Mouse (Mus musculus): ENCODE measurements around the gene Lhfp. TPM values are rescaled to one million over a fixed set of nuclear protein-coding genes. Genes with fewer than 3 reads are reported as not detected.

The Lhfp gene
- total RNA-seq, 2 experiments from 2014 or later, result not detected

DNA sequence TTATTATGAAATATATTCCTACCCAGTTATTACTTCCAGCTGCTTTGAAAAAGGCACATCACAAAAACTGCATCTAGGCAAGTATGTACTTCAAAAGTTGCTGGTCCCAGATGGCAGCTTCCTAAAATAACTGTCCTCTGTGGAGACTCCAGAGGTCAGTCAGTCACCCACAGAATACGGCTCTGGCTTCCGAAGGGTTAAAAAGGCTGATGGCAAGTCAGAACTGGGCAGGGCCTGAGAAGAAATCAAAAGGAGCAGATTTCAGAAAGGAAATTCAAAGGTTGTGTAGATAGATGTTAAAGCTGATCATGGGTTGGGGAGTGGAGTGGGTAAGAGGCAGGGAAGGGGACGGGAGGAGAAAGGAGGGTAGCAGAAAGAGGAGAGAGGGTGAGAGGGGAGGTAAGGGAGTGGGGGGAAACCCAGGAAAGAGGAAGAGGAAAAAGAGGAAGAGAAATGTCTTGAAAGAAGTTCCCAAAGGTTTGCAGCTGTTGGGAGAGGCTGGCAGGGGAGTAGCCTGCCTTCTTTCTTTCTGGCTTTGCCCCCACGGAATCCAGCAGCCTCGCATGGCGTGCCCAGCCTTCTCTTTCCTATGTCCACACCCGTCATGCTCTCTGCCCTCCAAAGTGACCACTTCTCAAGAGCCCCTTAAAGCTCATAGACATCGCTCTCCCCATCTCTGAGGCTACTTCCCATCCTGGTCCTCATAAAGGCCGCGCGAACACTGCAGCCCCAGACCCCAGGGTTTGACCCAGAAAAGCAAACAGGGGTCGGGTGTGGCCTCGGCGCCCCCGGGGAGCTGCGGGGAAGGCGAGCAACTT, 526 bp upstream of the Lhfp start:
- peak; percentile 61 for ATAC-seq (replicated peaks; ENCODE audit: poor library complexity, severe bottlenecking)

- ATAC-seq (replicated peaks; ENCODE audit: poor library complexity, severe bottlenecking), result no peak
These were observed 876 bp downstream of the Lhfp start for GRCm38 (mm10) chr3:53042240-53042567.

DNA sequence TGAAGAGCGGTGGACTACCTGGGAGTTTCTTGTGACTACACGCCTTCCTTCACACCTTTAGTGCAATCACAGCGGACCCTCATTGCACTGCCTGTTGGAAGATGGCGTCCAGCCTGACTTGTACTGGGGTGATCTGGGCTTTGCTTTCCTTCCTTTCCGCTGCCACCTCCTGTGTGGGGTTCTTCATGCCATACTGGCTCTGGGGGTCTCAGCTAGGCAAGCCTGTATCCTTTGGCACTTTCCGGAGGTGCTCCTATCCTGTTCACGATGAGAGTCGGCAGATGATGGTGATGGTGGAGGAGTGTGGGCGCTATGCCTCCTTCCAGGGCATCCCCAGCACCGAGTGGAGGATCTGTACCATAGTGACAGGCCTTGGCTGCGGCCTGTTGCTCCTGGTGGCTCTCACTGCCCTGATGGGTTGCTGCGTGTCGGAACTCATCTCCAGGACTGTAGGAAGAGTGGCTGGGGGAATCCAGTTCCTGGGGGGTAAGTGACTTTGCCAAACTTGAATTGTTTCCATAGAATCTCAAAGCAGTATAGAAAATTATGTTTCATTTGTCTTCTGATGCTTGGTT, 2.0 kb downstream of the Lhfp start:
- ATAC-seq (replicated peaks; ENCODE audit: poor library complexity, severe bottlenecking), result no peak

- no peak for ATAC-seq (replicated peaks; ENCODE audit: poor library complexity, severe bottlenecking)
These were observed 2.9 kb downstream of the Lhfp start for GRCm38 (mm10) chr3:53044238-53044637.

GRCm38 (mm10) chr3:53044682-53045299, 3.5 kb downstream of the Lhfp start:
- no peak for ATAC-seq (replicated peaks; ENCODE audit: poor library complexity, severe bottlenecking)

DNA sequence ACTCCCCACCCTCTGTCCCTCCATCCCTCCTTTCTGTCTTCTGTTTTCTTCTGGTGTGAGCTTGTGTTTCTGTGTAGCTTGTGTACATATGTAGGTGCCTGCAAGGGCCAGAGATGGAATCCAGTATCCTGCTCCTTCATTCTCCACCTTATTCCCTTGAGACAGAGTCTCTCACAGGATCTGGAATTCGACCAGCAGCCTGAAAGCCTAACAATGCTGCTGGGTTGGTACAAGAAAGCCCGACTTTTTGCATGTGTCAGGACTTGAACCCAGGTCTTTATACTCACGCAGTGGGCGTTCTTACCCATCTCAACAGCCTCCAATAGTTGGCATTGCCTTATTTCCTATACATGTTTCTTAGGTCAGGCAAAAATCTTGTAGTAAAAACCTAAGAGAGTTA, 4.4 kb downstream of the Lhfp start:
- no peak for ATAC-seq (replicated peaks; ENCODE audit: poor library complexity, severe bottlenecking)

DNA sequence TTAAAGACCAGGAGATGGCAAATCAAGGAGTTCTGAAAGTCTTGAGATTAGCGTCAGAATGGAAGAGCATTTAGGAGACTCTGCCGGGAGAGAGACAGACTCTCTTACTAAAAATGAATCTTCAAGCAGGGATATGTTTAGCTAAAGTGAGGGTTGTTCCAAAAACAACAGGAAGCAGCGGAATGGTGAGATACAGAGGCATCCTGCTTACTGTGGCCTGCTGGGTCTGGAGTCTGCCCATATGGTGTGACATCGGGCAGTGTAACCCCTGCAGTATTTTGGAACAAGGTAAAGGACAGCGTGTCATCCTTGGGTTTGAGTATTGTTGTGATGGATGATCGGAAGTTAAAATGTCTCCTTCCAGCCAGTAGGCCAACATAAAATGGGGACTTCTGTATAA, 5.0 kb downstream of the Lhfp start:
- ATAC-seq (replicated peaks; ENCODE audit: poor library complexity, severe bottlenecking), result no peak

- no peak for ATAC-seq (replicated peaks; ENCODE audit: poor library complexity, severe bottlenecking)
These were observed 11.1 kb downstream of the Lhfp start for GRCm38 (mm10) chr3:53052385-53052784.

GRCm38 (mm10) chr3:53056430-53056829, 15.1 kb downstream of the Lhfp start:
- ATAC-seq (replicated peaks; ENCODE audit: poor library complexity, severe bottlenecking), result no peak

- ATAC-seq (replicated peaks; ENCODE audit: poor library complexity, severe bottlenecking), result no peak
These were observed 18.6 kb downstream of the Lhfp start for GRCm38 (mm10) chr3:53059959-53060358.

- no peak for ATAC-seq (replicated peaks; ENCODE audit: poor library complexity, severe bottlenecking)
These were observed 22.3 kb downstream of the Lhfp start for GRCm38 (mm10) chr3:53063423-53064147.

- ATAC-seq (replicated peaks; ENCODE audit: poor library complexity, severe bottlenecking), result no peak
These were observed 24.2 kb downstream of the Lhfp start for GRCm38 (mm10) chr3:53065267-53066094.

GRCm38 (mm10) chr3:53066095-53066372, 24.7 kb downstream of the Lhfp start:
- ATAC-seq (replicated peaks; ENCODE audit: poor library complexity, severe bottlenecking), result no peak

- ATAC-seq (replicated peaks; ENCODE audit: poor library complexity, severe bottlenecking), result no peak
These were observed 27.1 kb downstream of the Lhfp start for GRCm38 (mm10) chr3:53068399-53068798.

- ATAC-seq (replicated peaks; ENCODE audit: poor library complexity, severe bottlenecking), result no peak
These were observed 32.9 kb downstream of the Lhfp start for GRCm38 (mm10) chr3:53074264-53074663.

DNA sequence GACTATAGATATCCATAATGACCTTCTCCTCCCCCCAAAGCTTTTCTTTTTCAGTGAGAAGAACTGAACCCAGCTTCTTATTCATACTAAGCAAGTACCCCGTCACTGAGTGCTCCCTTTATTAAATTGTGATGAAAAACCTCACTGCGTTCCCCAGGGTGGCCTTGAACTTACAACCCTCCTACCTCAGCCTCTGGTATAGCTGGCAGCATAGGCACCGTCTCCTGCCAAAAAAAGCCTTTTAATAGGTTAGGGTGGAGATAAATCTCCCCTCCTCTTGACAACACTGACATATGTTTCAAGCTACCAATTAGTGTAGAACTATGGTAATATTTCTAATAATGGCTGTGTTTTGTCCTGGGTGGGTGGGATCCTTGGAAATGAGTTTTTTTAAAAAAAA, 33.4 kb downstream of the Lhfp start:
- no peak for ATAC-seq (replicated peaks; ENCODE audit: poor library complexity, severe bottlenecking)

GRCm38 (mm10) chr3:53080286-53080685, 39.0 kb downstream of the Lhfp start:
- ATAC-seq (replicated peaks; ENCODE audit: poor library complexity, severe bottlenecking), result no peak

- no peak for ATAC-seq (replicated peaks; ENCODE audit: poor library complexity, severe bottlenecking)
These were observed 39.4 kb downstream of the Lhfp start for GRCm38 (mm10) chr3:53080710-53081109.

- ATAC-seq (replicated peaks; ENCODE audit: poor library complexity, severe bottlenecking), result no peak
These were observed 42.4 kb downstream of the Lhfp start for GRCm38 (mm10) chr3:53083717-53084116.

DNA sequence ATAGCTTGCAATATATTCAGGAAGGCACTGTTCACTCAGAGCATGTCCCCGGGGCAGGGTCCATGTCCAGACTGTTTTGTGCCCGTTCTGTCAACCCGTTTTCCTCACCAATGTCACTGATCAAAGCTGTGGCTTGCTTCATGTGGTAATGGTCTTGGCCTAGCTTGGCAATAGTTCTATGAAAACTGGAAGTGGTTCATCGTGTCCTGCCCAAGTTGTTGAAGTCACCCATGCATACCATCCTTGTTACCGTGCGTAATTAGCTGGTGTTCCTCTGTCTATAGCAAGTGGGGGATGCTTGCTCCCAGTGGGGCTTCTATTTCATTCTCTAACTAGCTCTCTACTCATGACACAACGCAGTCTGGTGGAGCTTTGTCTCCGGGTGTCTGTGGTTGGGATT, 43.5 kb downstream of the Lhfp start:
- no peak for ATAC-seq (replicated peaks; ENCODE audit: poor library complexity, severe bottlenecking)
